In the genomic region with DNA sequence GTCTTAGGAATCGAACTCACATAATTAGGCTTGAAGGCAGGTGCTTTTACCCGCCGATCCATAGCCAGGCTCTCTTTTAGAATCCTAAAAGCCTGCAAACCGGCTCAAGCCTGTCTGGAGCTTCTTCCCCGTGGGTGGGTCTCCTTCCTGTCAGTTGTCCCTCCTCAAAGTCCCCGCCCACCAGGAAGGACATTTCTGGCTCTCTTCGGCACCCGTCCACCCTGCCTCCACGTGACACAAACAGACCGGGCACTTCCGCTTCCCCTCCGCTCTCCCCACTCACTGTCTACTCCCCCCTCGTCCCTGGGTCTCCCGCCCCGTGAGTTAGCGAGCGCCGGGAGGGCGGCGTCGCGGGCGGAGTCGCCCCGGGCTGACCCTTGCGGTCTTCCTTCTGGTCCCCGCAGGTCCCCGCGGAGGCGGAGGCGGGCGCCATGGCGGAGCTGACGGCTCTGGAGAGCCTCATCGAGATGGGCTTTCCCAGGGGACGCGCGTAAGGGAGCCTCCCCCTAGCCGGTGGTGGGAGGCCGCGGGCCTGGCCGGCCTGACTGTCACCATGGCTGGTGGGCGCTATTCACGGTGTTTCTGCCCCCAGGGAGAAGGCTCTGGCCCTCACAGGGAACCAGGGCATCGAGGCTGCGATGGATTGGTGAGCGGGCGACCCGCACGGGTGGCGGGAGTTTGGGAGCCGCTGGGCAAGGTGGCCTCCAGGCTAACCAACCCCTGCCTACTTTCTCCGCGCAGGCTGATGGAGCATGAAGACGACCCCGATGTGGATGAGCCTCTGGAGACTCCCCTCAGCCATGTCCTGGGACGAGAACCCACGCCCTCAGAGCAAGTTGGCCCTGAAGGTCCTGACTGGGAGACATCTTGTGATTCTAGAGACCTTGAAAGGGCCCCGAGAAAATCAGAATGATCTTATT, we compare ENCODE assay signal across 7 mouse cellular contexts. TPM values are rescaled to one million over a fixed set of nuclear protein-coding genes. Genes with fewer than 3 reads are reported as not detected.
DNase-seq lines count a peak whose midpoint lies in the region; ATAC-seq lines count a peak whose summit lies in the region.

Ubxn1 (plus strand) TSS at position 230 of the 920 bp plus-strand sequence.

- H3K9ac ChIP-seq in embryonic facial prominence, embryonic 11.5 days (replicated peaks; ENCODE audit: low read length) = peak within 1 kb of the TSS; percentile 83
- H3K9ac ChIP-seq in midbrain, embryonic 13.5 days (replicated peaks) = peak within 1 kb of the TSS; percentile 93

- no peaks in the 10 kb centered on the region for H3K4me1 ChIP-seq in embryonic facial prominence, embryonic 11.5 days (ENCODE audit: control insufficient read depth, insufficient read depth, low read length)
- peaks cover 10% of the 10 kb centered on the region for H3K4me1 ChIP-seq in limb, embryonic 10.5 days
- peaks cover 13% of the 10 kb centered on the region for H3K4me1 ChIP-seq in midbrain, embryonic 13.5 days (replicated peaks)

- ATAC-seq in embryonic facial prominence, embryonic 11.5 days (replicated peaks; ENCODE audit: insufficient number of reproducible peaks, low FRiP score, low TSS enrichment, low read depth) = peak; percentile 96
- ATAC-seq in granulocyte monocyte progenitor cell, adult 5-6 weeks (replicated peaks; ENCODE audit: poor library complexity, severe bottlenecking) = peak; percentile 99
- peak; percentile 97 for ATAC-seq in midbrain, embryonic 13.5 days

- H3K27me3 ChIP-seq in embryonic facial prominence, embryonic 11.5 days (ENCODE audit: control insufficient read depth, insufficient read depth, low read length) = no peaks in the 10 kb centered on the region
- no peaks in the 10 kb centered on the region for H3K27me3 ChIP-seq in limb, embryonic 10.5 days (ENCODE audit: low read depth, poor library complexity, severe bottlenecking)
- no peaks in the 10 kb centered on the region for H3K27me3 ChIP-seq in midbrain, embryonic 13.5 days

- peak within 1 kb of the TSS; percentile 23 for H3K27ac ChIP-seq in embryonic facial prominence, embryonic 11.5 days (replicated peaks; ENCODE audit: low read depth, low read length)
- peak within 1 kb of the TSS; percentile 93 for H3K27ac ChIP-seq in limb, embryonic 10.5 days
- peak within 1 kb of the TSS; percentile 76 for H3K27ac ChIP-seq in midbrain, embryonic 13.5 days

- peak within 1 kb of the TSS; percentile 90 for H3K4me3 ChIP-seq in embryonic facial prominence, embryonic 11.5 days (ENCODE audit: low read depth, low read length)
- H3K4me3 ChIP-seq in limb, embryonic 10.5 days = peak within 1 kb of the TSS; percentile 96
- peak within 1 kb of the TSS; percentile 86 for H3K4me3 ChIP-seq in midbrain, embryonic 13.5 days (replicated peaks)

- H3K36me3 ChIP-seq in embryonic facial prominence, embryonic 11.5 days (replicated peaks; ENCODE audit: control insufficient read depth, insufficient read depth, low read depth, low read length) = peaks cover 10% of the 10 kb centered on the region
- peaks cover 40% of the 10 kb centered on the region for H3K36me3 ChIP-seq in limb, embryonic 10.5 days
- H3K36me3 ChIP-seq in midbrain, embryonic 13.5 days = peaks cover 36% of the 10 kb centered on the region

- no peaks in the 10 kb centered on the region for H3K9me3 ChIP-seq in embryonic facial prominence, embryonic 11.5 days (replicated peaks; ENCODE audit: control insufficient read depth, low read length)
- H3K9me3 ChIP-seq in limb, embryonic 10.5 days (replicated peaks) = no peaks in the 10 kb centered on the region
- no peaks in the 10 kb centered on the region for H3K9me3 ChIP-seq in midbrain, embryonic 13.5 days

- WGBS in embryonic facial prominence, embryonic 11.5 days = under 1% methylated on average over 57 of the region's 59 CpGs
- 1% methylated on average over 59 of the region's 59 CpGs for WGBS in limb, embryonic 10.5 days
- under 1% methylated on average over 59 of the region's 59 CpGs for WGBS in midbrain, embryonic 13.5 days

- H3K4me2 ChIP-seq in embryonic facial prominence, embryonic 11.5 days (ENCODE audit: low read depth, low read length) = peak within 1 kb of the TSS; percentile 73
- peak within 1 kb of the TSS; percentile 86 for H3K4me2 ChIP-seq in midbrain, embryonic 13.5 days (replicated peaks)

- peak; percentile 99 for DNase-seq in adrenal gland, postnatal 14 days
- peak; percentile 97 for DNase-seq in embryonic facial prominence, embryonic 11.5 days (ENCODE audit: low spot score)
- peak; percentile 98 for DNase-seq in kidney, adult 11 months
- peak; percentile 97 for DNase-seq in limb, embryonic 10.5 days (ENCODE audit: low spot score)
- DNase-seq in spleen, adult 12 weeks (ENCODE audit: low spot score) = peak; percentile 93

RNA-seq across cellular contexts. Expression of gene Ubxn1, which starts in this region (rescaled TPM):
- 214 and 218 TPM in 2 replicates for total RNA-seq in adrenal gland, postnatal 14 days (2021)
- 184 and 189 TPM in 2 replicates for polyA plus RNA-seq in embryonic facial prominence, embryonic 11.5 days (2014; fragmentation: Nextera tagmentation; extraction: Ambion mirVana)
- 115 and 150 TPM in 2 replicates for total RNA-seq in granulocyte monocyte progenitor cell, adult 5-6 weeks (2014; fragmentation: Nextera tagmentation)
- total RNA-seq in granulocyte monocyte progenitor cell, adult 5-6 weeks (2017) = 135 and 136 TPM in 2 replicates
- polyA plus RNA-seq in limb, embryonic 10.5 days (2016; fragmentation: Nextera tagmentation; extraction: Ambion mirVana) = 211 and 228 TPM in 2 replicates
- 167 and 168 TPM in 2 replicates for polyA plus RNA-seq in midbrain, embryonic 13.5 days (2015; fragmentation: Nextera tagmentation; extraction: Ambion mirVana)

Comparison
In these comparisons a context has a peak if more than half of its experiments do, and no peak if none do; other contexts are left out.
1. Peak in every context shown above with its lines: DNase-seq, ATAC-seq, H3K4me3 ChIP-seq and H3K27ac ChIP-seq.
2. H3K27ac ChIP-seq: peak in every context shown above with its lines; median percentile 93 in limb, embryonic 10.5 days; 76 in midbrain, embryonic 13.5 days; 23 in embryonic facial prominence, embryonic 11.5 days.